Mouse (Mus musculus): Measurements from ENCODE around the gene Plekhg1.

- no peak for TF ChIP-seq CTCF (IDR thresholded peaks at IDR 0.05; ENCODE audit: low read depth)
- no peak for TF ChIP-seq EP300 (IDR thresholded peaks at IDR 0.05; ENCODE audit: low read depth)
Measured at GRCm38 (mm10) chr10:3763199-3763598, 23.0 kb downstream of the Plekhg1 start.
